Mouse (Mus musculus): ENCODE measurements around the gene Smdt1. TPM values are rescaled to one million over a fixed set of nuclear protein-coding genes. Genes with fewer than 3 reads are reported as not detected.
"Not testable (repeated sequence)": the region's sequence is repeated elsewhere in the genome, so short reads cannot be mapped to it uniquely, and the experiment has no call there.

Gene Smdt1
- polyA plus RNA-seq, 1 experiment from 2014 or later: 264 TPM

DNA sequence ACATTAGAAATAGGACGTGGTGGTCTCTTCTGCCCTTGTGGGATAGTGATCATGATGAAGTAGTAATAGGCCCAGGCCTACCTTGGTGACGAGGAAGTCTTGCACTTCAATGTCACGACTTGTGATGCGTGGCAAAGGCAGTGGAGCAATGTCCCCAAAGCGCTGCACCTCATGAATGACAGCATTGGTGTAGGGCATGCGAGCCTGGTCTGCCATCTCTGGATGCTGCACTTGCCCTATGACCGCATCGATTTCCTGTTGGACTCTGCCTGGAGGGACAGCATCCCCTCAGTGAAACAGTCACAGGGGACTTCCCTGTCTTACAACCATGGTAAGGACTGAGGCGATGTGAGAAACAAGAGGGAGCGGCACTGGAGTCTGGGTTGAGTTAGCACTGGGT, 51.2 kb downstream of the Smdt1 start:
- H3K4me3 ChIP-seq (replicated peaks); ATAC-seq (ENCODE audit: insufficient number of reproducible peaks, low FRiP score, low TSS enrichment, low read depth); H3K36me3 ChIP-seq; H3K4me1 ChIP-seq; H3K4me2 ChIP-seq (replicated peaks); H3K27ac ChIP-seq (replicated peaks); H3K9ac ChIP-seq; H3K9me3 ChIP-seq (replicated peaks); H3K27me3 ChIP-seq: not testable (repeated sequence)
- WGBS: 87% methylated on average over 10 of the region's 10 CpGs

DNA sequence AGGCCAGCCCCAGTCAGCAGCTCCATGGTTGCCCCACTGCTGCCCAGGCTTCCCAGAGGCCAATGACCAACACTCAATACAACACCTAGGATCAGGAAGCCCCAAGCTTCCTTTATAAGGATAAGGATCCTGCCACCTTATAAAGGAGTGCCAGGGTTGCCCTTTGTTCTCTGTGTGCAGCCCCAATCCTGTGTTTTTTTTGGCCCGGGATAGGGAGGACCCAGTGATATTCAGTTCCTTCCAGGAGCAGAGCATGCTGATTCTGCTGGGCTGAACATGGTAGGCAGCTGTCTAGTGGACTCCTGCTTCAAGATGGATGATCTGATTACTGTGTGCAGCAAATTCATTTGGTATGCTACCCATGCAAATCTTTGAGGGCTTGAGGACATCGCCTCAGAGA, 55.2 kb downstream of the Smdt1 start, which contains the start of gene Cyp2d11:
Gene Cyp2d11, minus strand, starts transcription at position 101 of the 400 bp plus-strand sequence.
- H3K4me1 ChIP-seq; H3K4me2 ChIP-seq (replicated peaks); H3K27me3 ChIP-seq; H3K27ac ChIP-seq (replicated peaks); H3K9ac ChIP-seq; ATAC-seq (ENCODE audit: insufficient number of reproducible peaks, low FRiP score, low TSS enrichment, low read depth); H3K9me3 ChIP-seq (replicated peaks); H3K4me3 ChIP-seq (replicated peaks); H3K36me3 ChIP-seq: not testable (repeated sequence)
- 82% methylated on average over 2 of the region's 2 CpGs for WGBS

DNA sequence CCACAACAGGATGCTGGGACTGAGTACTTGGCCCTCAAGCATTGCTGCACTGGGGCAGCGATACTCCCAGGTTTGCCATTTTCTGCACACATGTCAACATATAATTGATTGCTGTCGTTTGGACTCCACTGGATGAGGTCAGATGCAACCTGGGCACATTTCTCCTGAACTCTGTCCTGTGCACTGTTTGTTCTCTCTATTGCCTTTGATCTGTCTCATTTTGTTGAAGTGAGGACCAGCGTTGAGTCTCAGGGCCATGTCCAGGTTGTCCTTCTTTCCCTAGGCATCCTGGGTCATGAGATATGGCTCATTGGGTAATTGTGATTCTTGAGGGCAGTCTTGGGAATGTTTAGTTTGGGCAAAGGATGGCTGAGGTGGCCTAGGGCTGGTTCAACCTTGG, 57.2 kb downstream of the Smdt1 start:
- not testable (repeated sequence) for H3K4me1 ChIP-seq; H3K27ac ChIP-seq (replicated peaks); H3K4me2 ChIP-seq (replicated peaks); H3K27me3 ChIP-seq; H3K9ac ChIP-seq; H3K36me3 ChIP-seq; ATAC-seq (ENCODE audit: insufficient number of reproducible peaks, low FRiP score, low TSS enrichment, low read depth); H3K9me3 ChIP-seq (replicated peaks); H3K4me3 ChIP-seq (replicated peaks)
- 77% methylated on average over 3 of the region's 3 CpGs for WGBS

Small RNA genes lying within 50 kb of the gene (microRNA-seq; reads per million reads assigned to microRNA genes)
- gene Mir7684 (ENCODE audit: borderline number of aligned reads): not detected

Other genes with a start within 250 kb of the Smdt1 start
- gene Ccdc134, start 211.0 kb upstream of the Smdt1 start, polyA plus RNA-seq (2015; fragmentation: Nextera tagmentation; extraction: Ambion mirVana): 27.6 and 31.1 TPM in 2 replicates
- 159 and 162 TPM in 2 replicates for gene Srebf2, start 191.8 kb upstream of the Smdt1 start, polyA plus RNA-seq (2015; fragmentation: Nextera tagmentation; extraction: Ambion mirVana)
- 1.5 and 2.9 TPM in 2 replicates for gene Shisa8, start 126.1 kb upstream of the Smdt1 start, polyA plus RNA-seq (2015; fragmentation: Nextera tagmentation; extraction: Ambion mirVana)
- gene Tnfrsf13c, start 114.6 kb upstream of the Smdt1 start, polyA plus RNA-seq (2015; fragmentation: Nextera tagmentation; extraction: Ambion mirVana): 0.58 and 0.61 TPM in 2 replicates
- gene Cenpm, start 94.2 kb upstream of the Smdt1 start, polyA plus RNA-seq (2015; fragmentation: Nextera tagmentation; extraction: Ambion mirVana): 57.7 and 60.9 TPM in 2 replicates
- not detected in 2 replicates for gene 1500009C09Rik, start 86.6 kb upstream of the Smdt1 start, polyA plus RNA-seq (2015; fragmentation: Nextera tagmentation; extraction: Ambion mirVana)
- gene Sept3, start 64.1 kb upstream of the Smdt1 start, polyA plus RNA-seq (2015; fragmentation: Nextera tagmentation; extraction: Ambion mirVana): 17.1 and 18.7 TPM in 2 replicates
- 0.20 TPM in 1 of 2 replicates, not detected in the other for gene Wbp2nl, start 40.0 kb upstream of the Smdt1 start, polyA plus RNA-seq (2015; fragmentation: Nextera tagmentation; extraction: Ambion mirVana)
- 64.8 and 65.9 TPM in 2 replicates for gene Naga, start within 50 bp of the Smdt1 start, polyA plus RNA-seq (2015; fragmentation: Nextera tagmentation; extraction: Ambion mirVana)
- gene Pheta2, start within 50 bp of the Smdt1 start, polyA plus RNA-seq (2015; fragmentation: Nextera tagmentation; extraction: Ambion mirVana): 23.8 and 24.9 TPM in 2 replicates
- gene Ndufa6, start 15.4 kb downstream of the Smdt1 start, polyA plus RNA-seq (2015; fragmentation: Nextera tagmentation; extraction: Ambion mirVana): 314 and 320 TPM in 2 replicates
- gene Cyp2d22, start 41.3 kb downstream of the Smdt1 start, polyA plus RNA-seq (2015; fragmentation: Nextera tagmentation; extraction: Ambion mirVana): 12.2 and 12.3 TPM in 2 replicates
- not detected in 2 replicates for gene Cyp2d11, start 55.1 kb downstream of the Smdt1 start, polyA plus RNA-seq (2015; fragmentation: Nextera tagmentation; extraction: Ambion mirVana)
- not detected in 2 replicates for gene Cyp2d10, start 68.2 kb downstream of the Smdt1 start, polyA plus RNA-seq (2015; fragmentation: Nextera tagmentation; extraction: Ambion mirVana)
- not detected in 2 replicates for gene Cyp2d9, start 94.5 kb downstream of the Smdt1 start, polyA plus RNA-seq (2015; fragmentation: Nextera tagmentation; extraction: Ambion mirVana)
- not detected in 2 replicates for gene Cyp2d12, start 216.1 kb downstream of the Smdt1 start, polyA plus RNA-seq (2015; fragmentation: Nextera tagmentation; extraction: Ambion mirVana)

Measured in embryonic facial prominence, embryonic 15.5 days (tissue).